Mouse (Mus musculus) hindbrain, postnatal 0 days (tissue): Measurements from ENCODE around the gene Bri3bp. TPM values are rescaled to one million over a fixed set of nuclear protein-coding genes. Genes with fewer than 3 reads are reported as not detected.

Experiments
- ATAC-seq: fragments of 200-750 bp; cut with Nextera tagmentation; 2 replicates; pipeline ENCODE4 v1.8.0; 2017; ENCODE audit warnings: mild to moderate bottlenecking, moderate TSS enrichment, moderate library complexity
- DNase-seq: peaks from one replicate; pipeline ENCODE4 v3.0.0-alpha.2; 2015; ENCODE audit warnings: low spot score
- H3K27ac ChIP-seq: fragments of 300-500 bp; sonication (generic); 2 replicates; pipeline ENCODE4 v1.5.1; 2014; ENCODE audit warnings: mild to moderate bottlenecking
- H3K27me3 ChIP-seq: fragments of 300-500 bp; sonication (generic); 2 replicates; pipeline ENCODE4 v1.6.1; 2014; ENCODE audit warnings: low read length, mixed read lengths; ENCODE audit not compliant: insufficient read depth
- H3K36me3 ChIP-seq: fragments of 300-500 bp; sonication (generic); 2 replicates; pipeline ENCODE4 v1.6.1; 2014; ENCODE audit warnings: low read length, mixed read lengths; ENCODE audit not compliant: insufficient read depth
- H3K4me1 ChIP-seq: fragments of 300-500 bp; sonication (generic); 2 replicates; pipeline ENCODE4 v1.6.1; 2014; ENCODE audit warnings: antibody characterized with exemption, low read length, mixed read lengths; ENCODE audit not compliant: insufficient read depth
- H3K4me2 ChIP-seq: fragments of 300-500 bp; sonication (generic); 2 replicates; pipeline ENCODE4 v1.6.1; 2014; ENCODE audit warnings: low read depth, mild to moderate bottlenecking, low read length, moderate library complexity, mixed read lengths
- H3K4me3 ChIP-seq: fragments of 300-500 bp; sonication (generic); 2 replicates; pipeline ENCODE4 v1.5.1; 2014; ENCODE audit warnings: low read length
- H3K9ac ChIP-seq: fragments of 300-500 bp; sonication (generic); replicated peaks from 2 replicates; pipeline ENCODE4 v1.6.1; 2014; ENCODE audit warnings: mild to moderate bottlenecking, low read length, moderate library complexity, mixed read lengths
- H3K9me3 ChIP-seq: fragments of 300-500 bp; sonication (generic); 2 replicates; pipeline ENCODE4 v1.6.1; 2016; ENCODE audit warnings: low read length, mixed read lengths
- CTCF ChIP-seq: IDR thresholded peaks from 2 replicates; pipeline ENCODE4 v1.5.1; 2016; ENCODE audit warnings: antibody characterized with exemption, control low read depth, low read depth
- WGBS: fragments of 180-500 bp; shearing (Covaris S2); extraction: QIAGEN DNeasy Blood & Tissue Kit; methylation state at CpG from one replicate; pipeline ENCODE4 v1.1.7; 2014; 5-methylcytosine and 5-hydroxymethylcytosine counted together
- polyA plus RNA-seq: library from polyadenylated mRNA; unstranded; fragments of >200 nt; fragmentation: Nextera tagmentation; extraction: Ambion mirVana; gene quantifications from 2 replicates; pipeline ENCODE4 v1.2.1, GENCODE M21; 2015
- total RNA-seq: library from RNA; depleted of rRNA; stranded (reverse); fragments of >200 nt; gene quantifications from 2 replicates; pipeline ENCODE4 v1.2.3, GENCODE M21; 2014

Bri3bp gene
- total and polyA plus RNA-seq, 2 experiments from 2014 or later = 44.2 to 91.2 TPM

DNA sequence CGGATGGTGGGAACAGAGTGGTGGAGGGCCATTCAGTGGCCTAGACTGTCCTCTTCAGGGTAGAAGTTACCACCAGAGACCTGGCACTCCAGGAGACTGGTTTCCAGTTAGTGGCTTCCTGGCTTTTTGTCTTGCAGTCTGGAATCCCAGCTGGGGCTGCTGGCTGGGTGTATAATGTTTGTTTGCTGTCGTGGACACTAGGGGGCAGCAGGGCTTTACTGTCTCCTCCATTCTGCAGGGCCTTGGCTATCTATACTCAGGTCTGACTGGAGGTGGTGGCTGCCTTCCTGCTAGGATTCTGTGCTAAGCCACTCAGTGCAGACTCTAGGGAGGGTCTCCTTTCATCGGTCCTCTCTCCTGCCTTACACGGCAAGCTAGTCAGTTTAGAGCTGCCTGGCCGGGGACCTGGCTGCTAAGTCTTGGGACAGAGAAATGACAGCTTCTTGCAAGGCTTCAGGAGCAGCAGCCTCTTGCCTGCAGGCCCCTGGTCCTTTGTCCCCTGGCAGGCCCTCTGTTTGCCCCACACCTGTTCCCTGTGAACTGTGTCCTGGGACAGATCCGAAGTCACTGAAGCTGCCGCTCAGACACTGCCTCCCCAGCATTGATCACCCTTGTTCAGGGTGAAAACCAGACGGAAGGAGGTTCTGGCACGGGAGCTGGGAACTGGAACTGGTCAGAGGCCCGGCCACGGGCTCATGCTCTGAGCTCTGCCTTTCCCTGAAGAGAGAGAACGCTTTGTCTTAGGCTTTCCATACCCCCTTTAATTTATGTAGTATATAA, 56.6 kb downstream of the Bri3bp start:
- Histone ChIP-seq H3K9ac (no peak overlapping the region), H3K27me3 (no peaks in the 10 kb centered on the region), H3K4me3 (no peak overlapping the region), H3K4me1 (no peaks in the 10 kb centered on the region), H3K9me3 (no peaks in the 10 kb centered on the region), H3K36me3 (peaks cover 8% of the 10 kb centered on the region; the same call in 1 of the 2 replicates), H3K27ac (no peak overlapping the region), H3K4me2 (no peak overlapping the region)
- ATAC-seq (peak; percentile 74), DNase-seq (peak; percentile 82)
- WGBS = 63% methylated on average over 12 of the region's 12 CpGs
- TF ChIP-seq CTCF = peak; percentile 79

DNA sequence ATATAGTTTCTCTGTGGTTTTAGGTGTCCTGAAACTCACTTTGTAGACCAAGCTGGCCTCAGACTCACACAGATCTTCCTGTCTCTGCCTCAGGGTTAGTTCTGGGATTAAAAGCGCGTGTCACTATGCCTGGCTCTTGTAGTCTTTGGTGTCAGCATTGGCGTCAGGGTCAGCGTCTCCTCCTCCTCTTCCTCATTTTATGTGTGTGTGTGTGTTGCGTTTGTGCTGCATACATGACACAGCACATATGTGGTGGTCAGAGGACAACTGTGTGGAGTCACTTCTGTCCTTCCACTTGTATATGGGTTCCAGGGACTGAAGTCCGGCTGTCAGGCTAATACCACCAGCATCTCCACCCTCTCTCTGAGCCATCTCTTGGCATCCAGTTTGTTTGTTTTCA, 60.1 kb downstream of the Bri3bp start:
- Histone ChIP-seq H3K36me3 (peaks cover 18% of the 10 kb centered on the region; the same call in 1 of the 2 replicates), H3K27me3 (no peaks in the 10 kb centered on the region), H3K9me3 (no peaks in the 10 kb centered on the region), H3K4me3 (no peak overlapping the region), H3K4me1 (no peaks in the 10 kb centered on the region), H3K4me2 (no peak overlapping the region), H3K9ac (no peak overlapping the region), H3K27ac (no peak overlapping the region)
- DNase-seq (no peak), ATAC-seq (no peak)
- 91% methylated on average over 6 of the region's 6 CpGs for WGBS
- TF ChIP-seq CTCF = no peak

GRCm38 (mm10) chr5:125502186-125502585, 60.8 kb downstream of the Bri3bp start:
- peaks cover 18% of the 10 kb centered on the region; the same call in 1 of the 2 replicates for H3K36me3 ChIP-seq
- TF ChIP-seq CTCF = no peak
- no peak overlapping the region for H3K9ac ChIP-seq
- H3K27ac ChIP-seq = no peak overlapping the region
- H3K4me2 ChIP-seq = no peak overlapping the region
- H3K27me3 ChIP-seq = no peaks in the 10 kb centered on the region
- WGBS = 33% methylated on average over 3 of the region's 3 CpGs
- no peaks in the 10 kb centered on the region for H3K4me1 ChIP-seq
- no peaks in the 10 kb centered on the region for H3K9me3 ChIP-seq
- no peak overlapping the region for H3K4me3 ChIP-seq
- ATAC-seq (no peak), DNase-seq (no peak)

DNA sequence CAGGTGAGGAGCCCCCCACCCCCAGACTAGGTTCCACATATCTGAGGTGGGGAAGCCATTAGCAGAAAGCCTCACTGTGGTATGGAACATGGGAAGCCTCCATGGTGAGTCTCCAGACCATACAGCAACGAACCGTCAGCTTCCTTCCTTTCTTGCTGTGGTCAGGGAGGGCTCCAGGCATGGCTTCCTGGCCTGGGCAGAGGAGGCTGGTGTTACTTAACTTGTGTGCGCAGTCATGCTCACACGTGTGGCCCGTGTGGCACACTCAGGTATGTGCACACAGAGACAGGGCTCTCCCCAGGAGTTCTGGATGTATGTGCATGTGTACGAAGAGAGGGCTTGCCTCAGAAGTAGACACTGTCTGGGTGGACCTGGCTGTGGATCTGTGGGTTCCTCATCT, 62.3 kb downstream of the Bri3bp start:
- H3K9ac ChIP-seq = no peak overlapping the region
- ATAC-seq = no peak
- peaks cover 28% of the 10 kb centered on the region; the same call in 1 of the 2 replicates for H3K36me3 ChIP-seq
- no peak overlapping the region for H3K27ac ChIP-seq
- DNase-seq = no peak
- TF ChIP-seq CTCF = no peak
- no peaks in the 10 kb centered on the region for H3K27me3 ChIP-seq
- H3K9me3 ChIP-seq = no peaks in the 10 kb centered on the region
- no peaks in the 10 kb centered on the region for H3K4me1 ChIP-seq
- no peak overlapping the region for H3K4me2 ChIP-seq
- WGBS = 88% methylated on average over 6 of the region's 6 CpGs
- H3K4me3 ChIP-seq = no peak overlapping the region

DNA sequence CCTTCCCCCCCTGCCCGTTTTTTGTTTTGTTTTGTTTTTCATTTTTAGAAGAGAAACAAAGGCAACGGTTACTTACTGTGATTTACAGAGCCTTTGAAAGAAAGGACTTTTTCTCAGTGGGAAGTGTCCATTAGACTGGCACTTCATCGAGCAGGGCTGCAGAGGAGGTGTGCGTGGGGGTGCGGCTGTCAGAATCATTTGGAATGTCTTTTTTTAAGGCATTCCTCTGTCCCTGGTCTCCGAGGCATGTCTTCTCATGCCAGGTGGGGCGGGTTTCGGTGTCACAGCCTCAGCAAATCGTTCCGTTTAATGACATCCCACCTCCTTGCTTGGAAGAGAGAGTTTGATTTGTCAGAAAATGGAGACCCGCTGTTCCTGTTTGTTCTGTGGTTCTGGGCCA, 63.3 kb downstream of the Bri3bp start:
- Histone ChIP-seq H3K27ac (no peak overlapping the region), H3K36me3 (peaks cover 36% of the 10 kb centered on the region), H3K4me1 (no peaks in the 10 kb centered on the region), H3K9me3 (no peaks in the 10 kb centered on the region), H3K4me2 (no peak overlapping the region), H3K4me3 (no peak overlapping the region), H3K27me3 (no peaks in the 10 kb centered on the region), H3K9ac (no peak overlapping the region)
- WGBS = 57% methylated on average over 11 of the region's 11 CpGs
- no peak for DNase-seq
- ATAC-seq = no peak
- no peak for TF ChIP-seq CTCF

DNA sequence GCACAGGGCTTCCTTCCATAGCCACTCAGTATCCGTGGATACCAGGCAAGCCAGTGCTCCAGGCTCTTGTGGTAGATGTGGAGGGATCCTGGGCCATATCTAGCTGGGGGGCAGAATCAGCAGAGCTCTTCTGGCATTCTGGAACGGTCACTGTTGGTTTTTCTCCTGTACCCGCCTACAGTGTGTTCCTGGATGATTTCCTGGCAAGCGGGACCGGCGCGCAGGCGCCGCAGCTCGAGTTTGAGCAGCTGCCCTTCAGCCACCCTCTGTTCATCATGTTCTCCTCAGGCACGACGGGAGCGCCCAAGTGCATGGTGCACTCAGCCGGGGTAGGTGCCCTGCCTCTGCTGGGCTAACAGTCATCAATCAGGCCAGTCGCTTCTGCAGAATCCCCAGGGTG, 64.6 kb downstream of the Bri3bp start:
- Histone ChIP-seq H3K27me3 (no peaks in the 10 kb centered on the region), H3K9me3 (no peaks in the 10 kb centered on the region), H3K4me3 (no peak overlapping the region), H3K4me1 (no peaks in the 10 kb centered on the region), H3K4me2 (no peak overlapping the region), H3K36me3 (peaks cover 46% of the 10 kb centered on the region), H3K27ac (no peak overlapping the region), H3K9ac (no peak overlapping the region)
- ATAC-seq (no peak), DNase-seq (peak; percentile 28)
- TF ChIP-seq CTCF = no peak
- 59% methylated on average over 15 of the region's 15 CpGs for WGBS

GRCm38 (mm10) chr5:125507582-125507981, 66.2 kb downstream of the Bri3bp start:
- 93% methylated on average over 9 of the region's 9 CpGs for WGBS
- Histone ChIP-seq H3K27ac (no peak overlapping the region), H3K27me3 (no peaks in the 10 kb centered on the region), H3K9me3 (no peaks in the 10 kb centered on the region), H3K36me3 (peaks cover 53% of the 10 kb centered on the region), H3K4me2 (no peak overlapping the region), H3K4me3 (no peak overlapping the region), H3K9ac (no peak overlapping the region), H3K4me1 (no peaks in the 10 kb centered on the region)
- ATAC-seq = no peak
- TF ChIP-seq CTCF = peak; percentile 51
- peak; percentile 41 for DNase-seq
